Mouse (Mus musculus) gonadal fat pad, adult 2 months (tissue): ENCODE results near the gene Card11. TPM values are rescaled to one million over a fixed set of nuclear protein-coding genes. Genes with fewer than 3 reads are reported as not detected.

Experiments used
- DNase-seq: peaks from one replicate; pipeline ENCODE4 v3.0.0-alpha.2; 2012; ENCODE audit warnings: low read depth
- polyA plus RNA-seq: library from polyadenylated mRNA; depleted of rRNA; stranded (reverse); fragments of >200 nt; gene quantifications from 2 replicates; pipeline ENCODE4 v1.2.3, GENCODE M21; 2012

Gene Card11
- polyA plus RNA-seq, 1 experiment: 1.6 TPM

GRCm38 (mm10) chr5:140992093-140993070, 8.0 kb downstream of the Card11 start:
- no peak for DNase-seq

- no peak for DNase-seq
Observed at GRCm38 (mm10) chr5:140985311-140986050, 14.9 kb downstream of the Card11 start.

GRCm38 (mm10) chr5:140981370-140981805, 19.0 kb downstream of the Card11 start:
- DNase-seq: no peak

GRCm38 (mm10) chr5:140980783-140981182, 19.6 kb downstream of the Card11 start:
- DNase-seq: no peak

GRCm38 (mm10) chr5:140980051-140980450, 20.3 kb downstream of the Card11 start:
- no peak for DNase-seq

GRCm38 (mm10) chr5:140962945-140963344, 37.4 kb downstream of the Card11 start:
- DNase-seq: no peak

GRCm38 (mm10) chr5:140960732-140961131, 39.6 kb downstream of the Card11 start:
- no peak for DNase-seq

- no peak for DNase-seq
Observed at GRCm38 (mm10) chr5:140959160-140959559, 41.2 kb downstream of the Card11 start.

GRCm38 (mm10) chr5:140957106-140957505, 43.3 kb downstream of the Card11 start:
- DNase-seq: no peak

- no peak for DNase-seq
Observed at GRCm38 (mm10) chr5:140955666-140956065, 44.7 kb downstream of the Card11 start.

GRCm38 (mm10) chr5:140951801-140952200, 48.6 kb downstream of the Card11 start:
- no peak for DNase-seq

GRCm38 (mm10) chr5:140948009-140948408, 52.4 kb downstream of the Card11 start:
- DNase-seq: no peak

- DNase-seq: no peak
Observed at GRCm38 (mm10) chr5:140946034-140946433, 54.3 kb downstream of the Card11 start.

GRCm38 (mm10) chr5:140944382-140945125, 55.8 kb downstream of the Card11 start:
- no peak for DNase-seq

- DNase-seq: no peak
Observed at GRCm38 (mm10) chr5:140940923-140941491, 59.4 kb downstream of the Card11 start.

GRCm38 (mm10) chr5:140940257-140940922, 60.0 kb downstream of the Card11 start:
- no peak for DNase-seq

- no peak for DNase-seq
Observed at GRCm38 (mm10) chr5:140936816-140937215, 63.6 kb downstream of the Card11 start.

GRCm38 (mm10) chr5:140935848-140936247, 64.5 kb downstream of the Card11 start:
- no peak for DNase-seq

- DNase-seq: no peak
Observed at GRCm38 (mm10) chr5:140934639-140935315, 65.6 kb downstream of the Card11 start.

- no peak for DNase-seq
Observed at GRCm38 (mm10) chr5:140931523-140932229, 68.7 kb downstream of the Card11 start.
